Mouse (Mus musculus): ENCODE results near the gene Vmn2r72. TPM values are rescaled to one million over a fixed set of nuclear protein-coding genes. Genes with fewer than 3 reads are reported as not detected.

The Vmn2r72 gene
- not detected for total RNA-seq (2021)
- long read RNA-seq, experiment 1, result 0 reads
- long read RNA-seq, experiment 2, result 0 reads

- DNase-seq (ENCODE audit: low spot score in 2 of 2), result no peak
- intact Hi-C loops (cut with DNase I), result no loop called here
These were observed at the start of gene Vmn2r72 for GRCm38 (mm10) chr7:85754997-85755396. TSS of gene Vmn2r72 (minus strand) at chr7:85755097.

Other genes starting within 250 kb of the Vmn2r72 start
- not detected for gene Vmn2r71, start 192.0 kb downstream of the Vmn2r72 start, total RNA-seq (2021)
- gene Vmn2r70, start 185.9 kb downstream of the Vmn2r72 start, total RNA-seq (2021), result not detected
- gene Vmn2r73, start 121.2 kb upstream of the Vmn2r72 start, total RNA-seq (2021), result not detected
- gene Vmn2r74, start 206.5 kb upstream of the Vmn2r72 start, total RNA-seq (2021), result not detected